Comparison of ENCODE assay signal across 7 mouse cellular contexts in genomic region chr13:32449710-32450417, GRCm38 (mm10).
DNase-seq lines count a peak whose midpoint lies in the region; ATAC-seq lines count a peak whose summit lies in the region.

No protein-coding gene starts in this region.

- peak; percentile 51 for DNase-seq in neural tube, embryonic 10.5 days (ENCODE audit: extremely low spot score, low spot score)
- DNase-seq in fibroblast of lung, adult 2 months (ENCODE audit: low read depth), result peak; percentile 77
- DNase-seq in heart, postnatal 36 days, result peak; percentile 46 to 49
- peak; percentile 36 for DNase-seq in right cerebral cortex, postnatal 4 days
- no peak for DNase-seq in layer of hippocampus, adult 18-20 months (ENCODE audit: low spot score in 2 of 2)
- DNase-seq in cerebellum, postnatal 36 days, result no peak

- intact Hi-C loops in heart, postnatal 36 days (cut with DNase I), result no loop called here

- no peak overlapping the region for H3K9ac ChIP-seq in neural tube, embryonic 15.5 days (replicated peaks)

- no peaks in the 10 kb centered on the region for H3K4me1 ChIP-seq in neural tube, embryonic 15.5 days

- H3K27ac ChIP-seq in neural tube, embryonic 15.5 days (replicated peaks), result no peak overlapping the region

- H3K9me3 ChIP-seq in neural tube, embryonic 15.5 days (replicated peaks), result no peaks in the 10 kb centered on the region

- no peak overlapping the region for H3K4me3 ChIP-seq in neural tube, embryonic 15.5 days (replicated peaks)

- H3K27me3 ChIP-seq in neural tube, embryonic 15.5 days (replicated peaks), result no peaks in the 10 kb centered on the region

- no peak for ATAC-seq in neural tube, embryonic 15.5 days (ENCODE audit: low FRiP score)

- H3K36me3 ChIP-seq in neural tube, embryonic 15.5 days, result no peaks in the 10 kb centered on the region

- 76% methylated on average over 8 of the region's 8 CpGs for WGBS in neural tube, embryonic 15.5 days

- H3K4me2 ChIP-seq in neural tube, embryonic 15.5 days, result no peak overlapping the region

Comparison
In these comparisons a context has a peak if more than half of its experiments do, and no peak if none do; other contexts are left out.
1. DNase-seq: peak in neural tube, embryonic 10.5 days (single experiment), fibroblast of lung, adult 2 months (single experiment), heart, postnatal 36 days (2 of 2) and right cerebral cortex, postnatal 4 days (single experiment); none in layer of hippocampus, adult 18-20 months (0 of 2) and cerebellum, postnatal 36 days (0 of 2).